ENCODE assay signal across 21 mouse cellular contexts in genomic region chr8:86630212-86630611, GRCm38 (mm10). TPM values are rescaled to one million over a fixed set of nuclear protein-coding genes. Genes with fewer than 3 reads are reported as not detected.
"Had no signal": no experiment of that assay in that cellular context is flagged by ENCODE, and none has a peak within 500 bp of the region (broad histone marks: within the 10 kb centered on the region; RNA-seq: fewer than 3 reads in every experiment).

No protein-coding gene starts in this region.

- H3K4me3 ChIP-seq: midbrain, embryonic 10.5 days; midbrain, embryonic 12.5 days; myocyte; neural tube, embryonic 13.5 days; neural tube, embryonic 15.5 days; stomach, embryonic 15.5 days had no signal

- DNase-seq: lung, adult 18-20 months; lung, embryonic 14.5 days; lung, postnatal 10 days; lung, postnatal 4 days; midbrain, embryonic 14.5 days; retina, postnatal 1 day; right cerebral cortex, adult 18-20 months; right cerebral cortex, postnatal 25 days; right cerebral cortex, postnatal 4 days; thymus, adult 18-20 months; thymus, postnatal 14 days; thymus, postnatal 36 days had no signal

- H3K4me2 ChIP-seq: lung, embryonic 14.5 days; midbrain, embryonic 12.5 days; neural tube, embryonic 13.5 days; neural tube, embryonic 15.5 days; stomach, embryonic 15.5 days had no signal

- H3K27me3 ChIP-seq: midbrain, embryonic 12.5 days; neural tube, embryonic 13.5 days; neural tube, embryonic 15.5 days; stomach, embryonic 15.5 days had no signal

- H3K27ac ChIP-seq: liver, embryonic 14.5 days; midbrain, embryonic 10.5 days; midbrain, embryonic 12.5 days; neural tube, embryonic 13.5 days; neural tube, embryonic 15.5 days; stomach, embryonic 15.5 days had no signal

- H3K9me3 ChIP-seq: midbrain, embryonic 10.5 days; midbrain, embryonic 12.5 days; neural tube, embryonic 13.5 days; neural tube, embryonic 15.5 days; stomach, embryonic 15.5 days had no signal

- H3K9ac ChIP-seq: liver, embryonic 14.5 days; lung, embryonic 14.5 days; midbrain, embryonic 12.5 days; neural tube, embryonic 13.5 days; neural tube, embryonic 15.5 days; stomach, embryonic 15.5 days had no signal

- ATAC-seq: midbrain, embryonic 16.5 days had no signal

RNA-seq across cellular contexts. Expression of gene Abcc12, which starts 49.7 kb away (rescaled TPM):
- polyA plus RNA-seq: liver, embryonic 16.5 days; lung, embryonic 14.5 days; midbrain, embryonic 10.5 days; myocyte had no signal
